Mouse (Mus musculus): ENCODE results near the gene Naaladl2. TPM values are rescaled to one million over a fixed set of nuclear protein-coding genes. Genes with fewer than 3 reads are reported as not detected.
A peak's percentile ranks its signal among the peaks of the same experiment; 100 is the strongest.
"Not testable (repeated sequence)": the region's sequence is repeated elsewhere in the genome, so short reads cannot be mapped to it uniquely, and the experiment has no call there.

Naaladl2 gene
- polyA plus RNA-seq, 1 experiment from 2014 or later = 0.68 TPM

- Histone ChIP-seq H3K9ac (ENCODE audit: low read length) (no peak overlapping the region), H3K4me2 (no peak overlapping the region), H3K4me1 (ENCODE audit: control insufficient read depth, insufficient read depth, low read length) (no peaks in the 10 kb centered on the region), H3K36me3 (ENCODE audit: control insufficient read depth, insufficient read depth, low read length) (no peaks in the 10 kb centered on the region), H3K9me3 (ENCODE audit: control insufficient read depth, low read length) (no peaks in the 10 kb centered on the region), H3K4me3 (ENCODE audit: low read depth, low read length) (no peak overlapping the region), H3K27me3 (ENCODE audit: control insufficient read depth, insufficient read depth, low read length) (no peaks in the 10 kb centered on the region), H3K27ac (ENCODE audit: low read depth, low read length) (no peak overlapping the region)
- no peak for DNase-seq (ENCODE audit: low spot score, missing footprints)
- peak; percentile 84 for ATAC-seq (ENCODE audit: low FRiP score)
- WGBS = 70% methylated on average over 2 of the region's 2 CpGs
Observed at GRCm38 (mm10) chr3:24355010-24355409, 789.1 kb downstream of the Naaladl2 start.

- DNase-seq (ENCODE audit: low spot score, missing footprints) (no peak), ATAC-seq (ENCODE audit: low FRiP score) (no peak)
- Histone ChIP-seq H3K4me1 (ENCODE audit: control insufficient read depth, insufficient read depth, low read length) (no peaks in the 10 kb centered on the region), H3K27me3 (ENCODE audit: control insufficient read depth, insufficient read depth, low read length) (no peaks in the 10 kb centered on the region), H3K36me3 (ENCODE audit: control insufficient read depth, insufficient read depth, low read length) (no peaks in the 10 kb centered on the region), H3K27ac (ENCODE audit: low read depth, low read length) (no peak overlapping the region), H3K9ac (ENCODE audit: low read length) (no peak overlapping the region), H3K4me3 (ENCODE audit: low read depth, low read length) (no peak overlapping the region), H3K4me2 (no peak overlapping the region), H3K9me3 (ENCODE audit: control insufficient read depth, low read length) (no peaks in the 10 kb centered on the region)
- WGBS = 80% methylated on average over 11 of the region's 11 CpGs
Observed at GRCm38 (mm10) chr3:24321489-24322405, 822.3 kb downstream of the Naaladl2 start.

- no peak overlapping the region for H3K4me2 ChIP-seq
- DNase-seq (ENCODE audit: low spot score, missing footprints) (no peak), ATAC-seq (ENCODE audit: low FRiP score) (no peak)
- H3K27ac ChIP-seq (ENCODE audit: low read depth, low read length) = no peak overlapping the region
- H3K4me3 ChIP-seq (ENCODE audit: low read depth, low read length) = no peak overlapping the region
- 73% methylated on average over 4 of the region's 4 CpGs for WGBS
- no peaks in the 10 kb centered on the region for H3K36me3 ChIP-seq (ENCODE audit: control insufficient read depth, insufficient read depth, low read length)
- H3K27me3 ChIP-seq (ENCODE audit: control insufficient read depth, insufficient read depth, low read length) = no peaks in the 10 kb centered on the region
- H3K9me3 ChIP-seq (ENCODE audit: control insufficient read depth, low read length) = no peaks in the 10 kb centered on the region
- no peaks in the 10 kb centered on the region for H3K4me1 ChIP-seq (ENCODE audit: control insufficient read depth, insufficient read depth, low read length)
- H3K9ac ChIP-seq (ENCODE audit: low read length) = no peak overlapping the region
Observed at GRCm38 (mm10) chr3:24314658-24315297, 829.3 kb downstream of the Naaladl2 start.

- no peak for DNase-seq (ENCODE audit: low spot score, missing footprints)
- no peak for ATAC-seq (ENCODE audit: low FRiP score)
Observed at GRCm38 (mm10) chr3:24225418-24225817, 918.6 kb downstream of the Naaladl2 start.

GRCm38 (mm10) chr3:24217476-24217875 lies 926.6 kb downstream of the Naaladl2 start:
- Histone ChIP-seq H3K4me3 (ENCODE audit: low read depth, low read length) (no peak overlapping the region), H3K27me3 (ENCODE audit: control insufficient read depth, insufficient read depth, low read length) (no peaks in the 10 kb centered on the region), H3K4me1 (ENCODE audit: control insufficient read depth, insufficient read depth, low read length) (no peaks in the 10 kb centered on the region), H3K27ac (ENCODE audit: low read depth, low read length) (no peak overlapping the region), H3K9ac (ENCODE audit: low read length) (no peak overlapping the region), H3K9me3 (ENCODE audit: control insufficient read depth, low read length) (no peaks in the 10 kb centered on the region), H3K4me2 (no peak overlapping the region), H3K36me3 (ENCODE audit: control insufficient read depth, insufficient read depth, low read length) (no peaks in the 10 kb centered on the region)
- ATAC-seq (ENCODE audit: low FRiP score) (no peak), DNase-seq (ENCODE audit: low spot score, missing footprints) (no peak)
- 96% methylated on average over 1 of the region's 1 CpGs for WGBS

More at GRCm38 (mm10) chr3:24225418-24225817, 918.6 kb downstream of the Naaladl2 start:
- H3K9me3 ChIP-seq (ENCODE audit: control insufficient read depth, low read length) = no peaks in the 10 kb centered on the region
- no peak overlapping the region for H3K4me3 ChIP-seq (ENCODE audit: low read depth, low read length)
- no peak overlapping the region for H3K9ac ChIP-seq (ENCODE audit: low read length)
- 92% methylated on average over 2 of the region's 2 CpGs for WGBS
- no peak overlapping the region for H3K27ac ChIP-seq (ENCODE audit: low read depth, low read length)
- H3K36me3 ChIP-seq (ENCODE audit: control insufficient read depth, insufficient read depth, low read length) = no peaks in the 10 kb centered on the region
- H3K27me3 ChIP-seq (ENCODE audit: control insufficient read depth, insufficient read depth, low read length) = no peaks in the 10 kb centered on the region
- H3K4me1 ChIP-seq (ENCODE audit: control insufficient read depth, insufficient read depth, low read length) = no peaks in the 10 kb centered on the region
- H3K4me2 ChIP-seq = no peak overlapping the region

- Histone ChIP-seq H3K4me1 (ENCODE audit: control insufficient read depth, insufficient read depth, low read length) (no peaks in the 10 kb centered on the region), H3K9ac (ENCODE audit: low read length) (no peak overlapping the region), H3K27ac (ENCODE audit: low read depth, low read length) (no peak overlapping the region), H3K4me3 (ENCODE audit: low read depth, low read length) (no peak overlapping the region), H3K27me3 (ENCODE audit: control insufficient read depth, insufficient read depth, low read length) (no peaks in the 10 kb centered on the region), H3K36me3 (ENCODE audit: control insufficient read depth, insufficient read depth, low read length) (no peaks in the 10 kb centered on the region), H3K4me2 (no peak overlapping the region), H3K9me3 (ENCODE audit: control insufficient read depth, low read length) (no peaks in the 10 kb centered on the region)
- DNase-seq (ENCODE audit: low spot score, missing footprints) (no peak), ATAC-seq (ENCODE audit: low FRiP score) (no peak)
Observed at GRCm38 (mm10) chr3:24166531-24166930, 977.5 kb downstream of the Naaladl2 start.

GRCm38 (mm10) chr3:24163992-24164391 lies 980.1 kb downstream of the Naaladl2 start:
- Histone ChIP-seq H3K27ac (ENCODE audit: low read depth, low read length) (no peak overlapping the region), H3K4me2 (no peak overlapping the region), H3K36me3 (ENCODE audit: control insufficient read depth, insufficient read depth, low read length) (no peaks in the 10 kb centered on the region), H3K9me3 (ENCODE audit: control insufficient read depth, low read length) (no peaks in the 10 kb centered on the region), H3K4me3 (ENCODE audit: low read depth, low read length) (no peak overlapping the region), H3K27me3 (ENCODE audit: control insufficient read depth, insufficient read depth, low read length) (no peaks in the 10 kb centered on the region), H3K9ac (ENCODE audit: low read length) (no peak overlapping the region), H3K4me1 (ENCODE audit: control insufficient read depth, insufficient read depth, low read length) (no peaks in the 10 kb centered on the region)
- no peak for ATAC-seq (ENCODE audit: low FRiP score)
- no peak for DNase-seq (ENCODE audit: low spot score, missing footprints)

- H3K4me3 ChIP-seq (ENCODE audit: low read depth, low read length); H3K36me3 ChIP-seq (ENCODE audit: control insufficient read depth, insufficient read depth, low read length); DNase-seq (ENCODE audit: low spot score, missing footprints); H3K9me3 ChIP-seq (ENCODE audit: control insufficient read depth, low read length); H3K27me3 ChIP-seq (ENCODE audit: control insufficient read depth, insufficient read depth, low read length); H3K27ac ChIP-seq (ENCODE audit: low read depth, low read length); H3K4me1 ChIP-seq (ENCODE audit: control insufficient read depth, insufficient read depth, low read length); H3K4me2 ChIP-seq; H3K9ac ChIP-seq (ENCODE audit: low read length); ATAC-seq (ENCODE audit: low FRiP score): not testable (repeated sequence)
- WGBS = 71% methylated on average over 4 of the region's 4 CpGs
Observed at GRCm38 (mm10) chr3:24151086-24151815, 992.8 kb downstream of the Naaladl2 start.

- no peak for ATAC-seq (ENCODE audit: low FRiP score)
- no peaks in the 10 kb centered on the region for H3K4me1 ChIP-seq (ENCODE audit: control insufficient read depth, insufficient read depth, low read length)
- H3K36me3 ChIP-seq (ENCODE audit: control insufficient read depth, insufficient read depth, low read length) = no peaks in the 10 kb centered on the region
- no peak overlapping the region for H3K27ac ChIP-seq (ENCODE audit: low read depth, low read length)
- H3K4me3 ChIP-seq (ENCODE audit: low read depth, low read length) = no peak overlapping the region
- no peaks in the 10 kb centered on the region for H3K27me3 ChIP-seq (ENCODE audit: control insufficient read depth, insufficient read depth, low read length)
- H3K9ac ChIP-seq (ENCODE audit: low read length) = no peak overlapping the region
- no peaks in the 10 kb centered on the region for H3K9me3 ChIP-seq (ENCODE audit: control insufficient read depth, low read length)
- 94% methylated on average over 1 of the region's 1 CpGs for WGBS
- DNase-seq (ENCODE audit: low spot score, missing footprints) = no peak
- no peak overlapping the region for H3K4me2 ChIP-seq
Observed at GRCm38 (mm10) chr3:24142808-24143207, 1001.3 kb downstream of the Naaladl2 start.
